Mouse (Mus musculus): ENCODE measurements around the gene Tal1. TPM values are rescaled to one million over a fixed set of nuclear protein-coding genes. Genes with fewer than 3 reads are reported as not detected.

Tal1 gene
- polyA plus RNA-seq, 1 experiment from 2014 or later: 23.1 TPM

DNA sequence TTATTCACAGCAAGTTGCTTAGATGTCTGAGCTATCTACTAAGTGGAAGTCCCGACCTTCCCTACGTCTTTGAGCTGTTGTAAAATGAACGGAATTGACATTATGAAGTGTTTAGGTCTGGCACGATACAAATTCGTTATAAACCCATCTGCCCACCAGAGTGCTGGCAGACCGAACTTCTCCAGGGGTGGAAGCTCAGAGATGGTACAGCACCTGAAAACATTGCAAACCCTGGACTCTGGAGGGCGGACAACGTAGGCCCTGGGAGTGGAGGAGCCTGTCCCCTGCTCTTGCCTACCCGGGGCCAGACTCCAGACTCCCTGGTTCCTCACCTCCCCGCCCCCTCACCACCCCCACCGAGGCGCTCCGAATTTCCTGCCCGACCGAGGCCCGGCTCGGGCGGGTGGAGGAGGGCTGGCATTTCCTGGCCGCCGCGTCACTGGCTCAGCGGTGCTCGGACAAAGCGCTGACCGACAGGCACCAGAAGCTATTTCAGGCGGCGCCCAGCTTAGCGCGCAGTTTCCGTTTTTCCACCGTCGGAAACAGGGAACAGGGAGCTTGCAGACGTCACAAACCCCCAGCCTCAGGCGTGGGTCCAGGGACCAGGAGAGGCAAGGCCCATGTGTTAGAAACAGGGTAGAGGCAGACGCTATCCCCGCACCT lies 3.8 kb upstream of the Tal1 start:
- H3K36me3 ChIP-seq (ENCODE audit: control insufficient read depth, insufficient read depth, low read length): no peaks in the 10 kb centered on the region
- no peaks in the 10 kb centered on the region for H3K9me3 ChIP-seq (ENCODE audit: control insufficient read depth, low read length)
- H3K4me1 ChIP-seq (ENCODE audit: control insufficient read depth, insufficient read depth, low read length): 0 out of 2 replicates have a peak, but pooled peaks cover 6% of the 10 kb centered on the region
- no peak for ATAC-seq (ENCODE audit: low FRiP score, low TSS enrichment)
- peak overlapping the region; percentile 40; the same call in 1 of the 2 replicates for H3K9ac ChIP-seq (replicated peaks; ENCODE audit: low read length)
- 1% methylated on average over 36 of the region's 36 CpGs for WGBS
- H3K4me3 ChIP-seq (replicated peaks; ENCODE audit: low read depth, low read length): peak overlapping the region; percentile 22
- H3K27me3 ChIP-seq (ENCODE audit: control insufficient read depth, insufficient read depth, low read length): peaks cover 60% of the 10 kb centered on the region
- H3K27ac ChIP-seq (replicated peaks; ENCODE audit: low read depth, low read length): 0 out of 2 replicates have a peak overlapping the region, but pooled peaks have one; percentile 37
- peak; percentile 61 for DNase-seq
- peak overlapping the region; percentile 48 for H3K4me2 ChIP-seq (ENCODE audit: low read length)

DNA sequence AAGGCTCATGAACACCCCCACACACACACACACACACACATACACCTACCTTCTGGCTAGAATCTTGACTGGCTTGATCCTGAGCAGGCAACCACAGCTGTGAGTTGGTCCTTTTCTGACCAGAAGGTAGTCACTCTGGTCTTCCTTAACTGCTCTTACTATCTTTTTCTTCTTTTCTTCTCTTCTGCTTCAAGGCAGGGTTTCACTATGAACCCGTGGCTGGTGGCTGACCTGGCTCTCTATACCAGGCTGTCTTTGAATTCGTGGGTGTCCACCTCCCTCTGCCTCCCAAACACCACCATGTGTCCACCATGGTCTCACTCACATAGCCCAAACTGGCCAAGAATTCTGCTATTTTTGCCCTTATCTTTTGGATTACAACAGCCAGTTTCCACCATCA lies 1.2 kb upstream of the Tal1 start:
- H3K36me3 ChIP-seq (ENCODE audit: control insufficient read depth, insufficient read depth, low read length): no peaks in the 10 kb centered on the region
- DNase-seq (no peak), ATAC-seq (ENCODE audit: low FRiP score, low TSS enrichment) (no peak)
- H3K9me3 ChIP-seq (ENCODE audit: control insufficient read depth, low read length): no peaks in the 10 kb centered on the region
- peaks cover 61% of the 10 kb centered on the region for H3K27me3 ChIP-seq (ENCODE audit: control insufficient read depth, insufficient read depth, low read length)
- no peak overlapping the region for H3K4me3 ChIP-seq (replicated peaks; ENCODE audit: low read depth, low read length)
- 0 out of 2 replicates have a peak, but pooled peaks cover 6% of the 10 kb centered on the region for H3K4me1 ChIP-seq (ENCODE audit: control insufficient read depth, insufficient read depth, low read length)
- no peak overlapping the region for H3K9ac ChIP-seq (replicated peaks; ENCODE audit: low read length)
- H3K27ac ChIP-seq (replicated peaks; ENCODE audit: low read depth, low read length): no peak overlapping the region
- no peak overlapping the region for H3K4me2 ChIP-seq (ENCODE audit: low read length)
- WGBS: 2% methylated on average over 2 of the region's 2 CpGs

GRCm38 (mm10) chr4:115055691-115056090 lies 535 bp upstream of the Tal1 start:
- H3K9ac ChIP-seq (replicated peaks; ENCODE audit: low read length): no peak overlapping the region
- no peaks in the 10 kb centered on the region for H3K36me3 ChIP-seq (ENCODE audit: control insufficient read depth, insufficient read depth, low read length)
- ATAC-seq (ENCODE audit: low FRiP score, low TSS enrichment) (no peak), DNase-seq (no peak)
- H3K4me3 ChIP-seq (replicated peaks; ENCODE audit: low read depth, low read length): peak overlapping the region; percentile 43; the same call in 1 of the 2 replicates
- 0 out of 2 replicates have a peak, but pooled peaks cover 6% of the 10 kb centered on the region for H3K4me1 ChIP-seq (ENCODE audit: control insufficient read depth, insufficient read depth, low read length)
- peak overlapping the region; percentile 95 for H3K27ac ChIP-seq (replicated peaks; ENCODE audit: low read depth, low read length)
- H3K9me3 ChIP-seq (ENCODE audit: control insufficient read depth, low read length): no peaks in the 10 kb centered on the region
- H3K27me3 ChIP-seq (ENCODE audit: control insufficient read depth, insufficient read depth, low read length): peaks cover 67% of the 10 kb centered on the region
- H3K4me2 ChIP-seq (ENCODE audit: low read length): peak overlapping the region; percentile 97
- WGBS: 20% methylated on average over 3 of the region's 3 CpGs

- H3K4me2 ChIP-seq (ENCODE audit: low read length): peak overlapping the region; percentile 97
- ATAC-seq (ENCODE audit: low FRiP score, low TSS enrichment) (peak; percentile 69), DNase-seq (peak; percentile 76)
- H3K27me3 ChIP-seq (ENCODE audit: control insufficient read depth, insufficient read depth, low read length): peaks cover 68% of the 10 kb centered on the region
- WGBS: under 1% methylated on average over 48 of the region's 48 CpGs
- peak overlapping the region; percentile 95 for H3K27ac ChIP-seq (replicated peaks; ENCODE audit: low read depth, low read length)
- 0 out of 2 replicates have a peak, but pooled peaks cover 6% of the 10 kb centered on the region for H3K4me1 ChIP-seq (ENCODE audit: control insufficient read depth, insufficient read depth, low read length)
- peak overlapping the region; percentile 43 for H3K4me3 ChIP-seq (replicated peaks; ENCODE audit: low read depth, low read length)
- H3K9me3 ChIP-seq (ENCODE audit: control insufficient read depth, low read length): no peaks in the 10 kb centered on the region
- peak overlapping the region; percentile 68 for H3K9ac ChIP-seq (replicated peaks; ENCODE audit: low read length)
- H3K36me3 ChIP-seq (ENCODE audit: control insufficient read depth, insufficient read depth, low read length): no peaks in the 10 kb centered on the region
These were observed 871 bp downstream of the Tal1 start for GRCm38 (mm10) chr4:115056921-115057673.

DNA sequence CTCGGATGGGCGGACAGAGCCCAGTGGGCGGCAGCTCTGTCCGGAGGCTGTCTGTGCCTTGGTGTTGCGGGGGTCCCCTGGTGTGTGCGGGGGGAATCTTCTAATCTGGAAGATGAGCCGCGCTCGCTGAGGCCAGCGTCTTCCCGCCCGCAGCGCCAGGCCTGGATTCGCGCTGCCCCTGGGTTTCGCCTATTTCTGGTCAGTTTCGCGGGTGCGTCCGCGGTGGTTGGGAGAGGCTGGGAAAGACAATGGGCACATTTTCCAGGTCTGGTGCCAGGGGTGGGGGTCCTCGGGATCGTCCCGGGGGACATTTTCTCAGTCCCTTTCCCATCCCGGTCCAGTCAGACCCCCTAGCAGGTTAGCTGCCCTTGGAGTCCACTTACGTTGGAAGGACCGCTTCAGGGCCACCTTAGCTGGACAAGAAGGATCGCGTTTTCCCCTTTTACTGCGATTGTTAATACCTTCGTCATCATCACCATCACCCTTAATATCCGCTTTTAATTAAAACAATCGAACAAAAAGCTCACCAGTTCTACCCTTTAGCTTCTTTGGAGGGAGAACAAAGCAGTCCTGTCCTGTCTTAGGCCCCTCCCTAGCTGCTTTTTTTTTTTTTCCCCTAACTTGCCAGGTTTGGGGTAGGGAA lies 1.6 kb downstream of the Tal1 start:
- Histone ChIP-seq H3K9ac (replicated peaks; ENCODE audit: low read length) (peak overlapping the region; percentile 68), H3K4me2 (ENCODE audit: low read length) (peak overlapping the region; percentile 97), H3K27ac (replicated peaks; ENCODE audit: low read depth, low read length) (peak overlapping the region; percentile 95), H3K9me3 (ENCODE audit: control insufficient read depth, low read length) (no peaks in the 10 kb centered on the region), H3K27me3 (ENCODE audit: control insufficient read depth, insufficient read depth, low read length) (peaks cover 69% of the 10 kb centered on the region), H3K4me1 (ENCODE audit: control insufficient read depth, insufficient read depth, low read length) (0 out of 2 replicates have a peak, but pooled peaks cover 6% of the 10 kb centered on the region), H3K36me3 (ENCODE audit: control insufficient read depth, insufficient read depth, low read length) (no peaks in the 10 kb centered on the region), H3K4me3 (replicated peaks; ENCODE audit: low read depth, low read length) (peak overlapping the region; percentile 43)
- DNase-seq (peak; percentile 54), ATAC-seq (ENCODE audit: low FRiP score, low TSS enrichment) (peak; percentile 25; the same call in 1 of the 2 replicates)
- WGBS: under 1% methylated on average over 33 of the region's 33 CpGs

DNA sequence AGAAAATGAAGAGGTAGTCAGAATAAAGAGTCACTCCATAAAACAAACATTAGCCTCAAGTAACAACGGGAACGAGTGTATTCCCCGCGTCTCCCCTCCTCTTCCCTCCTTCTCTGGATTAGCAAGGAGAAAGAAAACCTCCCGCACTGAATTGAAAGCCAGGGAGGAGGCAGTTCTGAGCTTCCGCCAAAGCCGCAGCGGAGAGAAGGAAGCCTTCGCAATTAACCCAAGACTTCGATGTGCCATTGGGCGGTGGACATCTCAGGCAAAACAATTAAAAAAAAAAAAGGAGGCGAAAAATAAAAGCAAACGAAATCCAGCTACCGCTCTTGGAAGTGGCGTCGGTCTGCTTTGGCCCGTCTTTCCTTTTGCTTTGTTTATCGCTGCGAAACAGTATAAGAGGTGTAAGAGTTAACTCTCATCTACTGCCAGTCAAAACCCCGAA lies 2.1 kb downstream of the Tal1 start:
- Histone ChIP-seq H3K4me1 (ENCODE audit: control insufficient read depth, insufficient read depth, low read length) (0 out of 2 replicates have a peak, but pooled peaks cover 6% of the 10 kb centered on the region), H3K27me3 (ENCODE audit: control insufficient read depth, insufficient read depth, low read length) (peaks cover 69% of the 10 kb centered on the region), H3K36me3 (ENCODE audit: control insufficient read depth, insufficient read depth, low read length) (no peaks in the 10 kb centered on the region), H3K9ac (replicated peaks; ENCODE audit: low read length) (peak overlapping the region; percentile 68), H3K27ac (replicated peaks; ENCODE audit: low read depth, low read length) (peak overlapping the region; percentile 95), H3K4me2 (ENCODE audit: low read length) (peak overlapping the region; percentile 97), H3K4me3 (replicated peaks; ENCODE audit: low read depth, low read length) (peak overlapping the region; percentile 43), H3K9me3 (ENCODE audit: control insufficient read depth, low read length) (no peaks in the 10 kb centered on the region)
- DNase-seq: peak; percentile 70
- WGBS: 1% methylated on average over 20 of the region's 20 CpGs
- ATAC-seq (ENCODE audit: low FRiP score, low TSS enrichment): no peak

GRCm38 (mm10) chr4:115058871-115059590 lies 2.8 kb downstream of the Tal1 start:
- DNase-seq: peak; percentile 56

DNA sequence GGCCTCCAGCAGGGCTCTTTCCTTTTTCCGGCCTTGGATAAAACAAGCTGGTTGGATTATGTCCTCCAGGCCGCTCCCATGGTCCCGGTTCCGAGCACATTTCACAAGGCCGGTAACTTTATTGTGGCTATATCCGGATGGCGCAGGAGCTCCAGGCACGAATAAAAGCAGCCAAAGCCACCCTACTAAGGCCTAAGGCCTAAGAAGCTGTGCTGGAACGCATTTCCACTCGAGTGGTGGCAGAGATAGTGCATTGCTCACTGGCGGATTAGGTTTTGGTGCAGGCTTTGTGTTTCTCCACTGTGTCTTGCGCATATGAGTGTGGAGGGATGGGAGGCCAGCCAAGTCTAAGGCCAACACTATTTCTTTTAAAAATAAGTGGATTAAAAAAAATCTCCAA lies 3.6 kb downstream of the Tal1 start:
- Histone ChIP-seq H3K27me3 (ENCODE audit: control insufficient read depth, insufficient read depth, low read length) (peaks cover 71% of the 10 kb centered on the region), H3K4me2 (ENCODE audit: low read length) (peak overlapping the region; percentile 97), H3K4me1 (ENCODE audit: control insufficient read depth, insufficient read depth, low read length) (peaks cover 6% of the 10 kb centered on the region; the same call in 1 of the 2 replicates), H3K9ac (replicated peaks; ENCODE audit: low read length) (peak overlapping the region; percentile 68), H3K9me3 (ENCODE audit: control insufficient read depth, low read length) (no peaks in the 10 kb centered on the region), H3K36me3 (ENCODE audit: control insufficient read depth, insufficient read depth, low read length) (no peaks in the 10 kb centered on the region), H3K27ac (replicated peaks; ENCODE audit: low read depth, low read length) (peak overlapping the region; percentile 95), H3K4me3 (replicated peaks; ENCODE audit: low read depth, low read length) (peak overlapping the region; percentile 43)
- no peak for ATAC-seq (ENCODE audit: low FRiP score, low TSS enrichment)
- WGBS: 6% methylated on average over 12 of the region's 12 CpGs
- DNase-seq: peak; percentile 58

More at GRCm38 (mm10) chr4:115058871-115059590, 2.8 kb downstream of the Tal1 start:
- Histone ChIP-seq H3K36me3 (ENCODE audit: control insufficient read depth, insufficient read depth, low read length) (no peaks in the 10 kb centered on the region), H3K9ac (replicated peaks; ENCODE audit: low read length) (peak overlapping the region; percentile 68), H3K27ac (replicated peaks; ENCODE audit: low read depth, low read length) (peak overlapping the region; percentile 95), H3K9me3 (ENCODE audit: control insufficient read depth, low read length) (no peaks in the 10 kb centered on the region), H3K4me1 (ENCODE audit: control insufficient read depth, insufficient read depth, low read length) (0 out of 2 replicates have a peak, but pooled peaks cover 6% of the 10 kb centered on the region), H3K27me3 (ENCODE audit: control insufficient read depth, insufficient read depth, low read length) (peaks cover 71% of the 10 kb centered on the region), H3K4me3 (replicated peaks; ENCODE audit: low read depth, low read length) (peak overlapping the region; percentile 43), H3K4me2 (ENCODE audit: low read length) (peak overlapping the region; percentile 97)
- WGBS: under 1% methylated on average over 23 of the region's 23 CpGs
- ATAC-seq (ENCODE audit: low FRiP score, low TSS enrichment): no peak

Measured in midbrain, embryonic 14.5 days (tissue).